Mouse (Mus musculus) neural tube, embryonic 13.5 days (tissue): ENCODE data around the gene Lmna. TPM values are rescaled to one million over a fixed set of nuclear protein-coding genes. Genes with fewer than 3 reads are reported as not detected.

Source experiments
- ATAC-seq: fragments of 200-750 bp; cut with Nextera tagmentation; 2 replicates; pipeline ENCODE4 v1.8.0; 2017; ENCODE audit warnings: low read depth, mild to moderate bottlenecking, moderate TSS enrichment, moderate library complexity
- H3K27ac ChIP-seq: fragments of 300-500 bp; sonication (generic); replicated peaks from 2 replicates; pipeline ENCODE4 v1.5.1; 2015; ENCODE audit warnings: moderate library complexity, mild to moderate bottlenecking, inconsistent platforms
- H3K27me3 ChIP-seq: fragments of 300-500 bp; sonication (generic); 2 replicates; pipeline ENCODE4 v1.6.1; 2015; ENCODE audit warnings: mild to moderate bottlenecking, inconsistent platforms
- H3K36me3 ChIP-seq: fragments of 300-500 bp; sonication (generic); 2 replicates; pipeline ENCODE4 v1.6.1; 2015; ENCODE audit warnings: mild to moderate bottlenecking, inconsistent platforms
- H3K4me1 ChIP-seq: fragments of 300-500 bp; sonication (generic); replicated peaks from 2 replicates; pipeline ENCODE4 v1.6.1; 2015; ENCODE audit warnings: inconsistent platforms
- H3K4me2 ChIP-seq: fragments of 300-500 bp; sonication (generic); 2 replicates; pipeline ENCODE4 v1.6.1; 2015; ENCODE audit warnings: inconsistent platforms, mild to moderate bottlenecking, moderate library complexity
- H3K4me3 ChIP-seq: fragments of 300-500 bp; sonication (generic); 2 replicates; pipeline ENCODE4 v1.5.1; 2015; ENCODE audit warnings: mild to moderate bottlenecking, inconsistent platforms
- H3K9ac ChIP-seq: fragments of 300-500 bp; sonication (generic); 2 replicates; pipeline ENCODE4 v1.6.1; 2015; ENCODE audit warnings: moderate library complexity, mild to moderate bottlenecking, inconsistent platforms
- H3K9me3 ChIP-seq: fragments of 300-500 bp; sonication (generic); 2 replicates; pipeline ENCODE4 v1.6.1; 2016; ENCODE audit warnings: inconsistent platforms
- WGBS: fragments of 180-500 bp; shearing (Covaris S2); methylation state at CpG from one replicate; pipeline ENCODE4 v1.1.7; 2015; 5-methylcytosine and 5-hydroxymethylcytosine counted together
- microRNA counts: library from miRNA; unstranded; fragments of <30 nt; microRNA quantifications from one replicate; lab custom pipeline; 2016
- microRNA-seq: library from miRNA; unstranded; fragments of <30 nt; microRNA quantifications from one replicate; pipeline ENCODE4, GENCODE M21; 2016
- polyA plus RNA-seq: library from polyadenylated mRNA; unstranded; fragments of >200 nt; fragmentation: Nextera tagmentation; extraction: Ambion mirVana; gene quantifications from 2 replicates; pipeline ENCODE4 v1.2.1, GENCODE M21; 2015

Lmna gene
- polyA plus RNA-seq, 1 experiment from 2014 or later, result 41.9 TPM

DNA sequence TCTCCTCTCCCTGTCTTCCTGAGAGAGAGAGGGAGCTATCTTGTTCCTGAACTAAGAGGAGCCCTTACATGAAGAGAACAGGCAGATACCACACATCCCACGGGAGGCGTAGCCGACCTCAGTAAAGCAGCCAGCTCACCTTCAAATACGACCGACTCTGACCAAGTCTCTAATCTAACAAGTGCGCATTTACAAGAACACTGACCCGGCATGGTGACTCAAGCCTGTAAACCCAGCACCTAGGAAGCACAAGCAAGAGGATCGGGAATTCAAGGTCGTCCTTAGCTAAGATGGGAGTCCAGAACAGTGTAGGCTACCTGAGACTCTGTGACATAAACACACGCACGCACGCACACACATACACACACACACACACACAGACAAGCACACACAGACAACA, 67.3 kb downstream of the Lmna start:
- no peak for ATAC-seq
- 86% methylated on average over 12 of the region's 12 CpGs for WGBS
- H3K9ac ChIP-seq, result no peak overlapping the region
- H3K27ac ChIP-seq, result no peak overlapping the region
- H3K36me3 ChIP-seq, result peaks cover 63% of the 10 kb centered on the region
- H3K4me1 ChIP-seq, result peaks cover 10% of the 10 kb centered on the region
- no peak overlapping the region for H3K4me2 ChIP-seq
- no peaks in the 10 kb centered on the region for H3K9me3 ChIP-seq
- no peak overlapping the region for H3K4me3 ChIP-seq
- peaks cover 9% of the 10 kb centered on the region; the same call in 1 of the 2 replicates for H3K27me3 ChIP-seq

DNA sequence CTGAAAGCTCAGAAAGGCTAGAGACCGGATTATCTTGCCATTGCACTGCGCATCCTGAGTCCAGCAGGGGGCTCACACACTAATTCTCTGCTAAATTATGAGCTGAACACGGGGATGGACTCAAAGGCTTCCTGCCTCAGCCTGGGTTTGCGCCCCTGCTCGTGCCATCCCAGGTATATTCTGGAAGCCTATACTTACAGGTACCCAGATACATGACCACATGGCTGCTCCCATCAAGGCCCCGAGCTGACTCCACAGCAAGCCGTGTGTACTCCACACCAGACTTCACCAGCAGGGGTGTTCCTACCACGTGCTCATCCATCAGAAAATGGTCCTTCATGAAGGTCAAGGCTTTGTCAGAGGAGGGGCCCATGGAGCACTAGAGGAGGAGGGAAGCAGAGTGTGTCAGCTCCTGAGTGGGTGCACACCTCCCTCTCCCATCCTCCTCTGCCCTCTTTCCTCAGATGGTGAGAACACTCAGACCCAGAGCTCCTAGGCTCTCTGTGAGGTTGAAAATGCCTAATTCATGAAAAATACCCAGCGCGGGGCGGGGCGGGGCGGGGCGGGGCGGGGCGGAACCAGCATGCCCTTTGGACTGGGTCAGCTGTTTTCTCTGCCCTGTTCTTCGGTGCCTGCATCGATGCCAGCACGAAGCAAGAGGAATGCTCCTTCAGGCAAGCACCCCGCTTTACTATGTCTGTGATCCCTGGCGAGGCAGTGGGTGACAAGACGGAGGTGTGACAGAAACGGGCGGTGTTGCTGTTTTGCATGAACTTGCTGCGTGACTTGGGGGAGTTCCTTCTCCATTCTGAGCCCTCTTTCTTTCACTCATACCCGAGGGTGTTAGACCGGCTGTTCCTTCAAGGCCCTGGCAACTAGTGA, 69.0 kb downstream of the Lmna start:
- Histone ChIP-seq H3K4me3 (no peak overlapping the region), H3K27me3 (peaks cover 9% of the 10 kb centered on the region; the same call in 1 of the 2 replicates), H3K36me3 (peaks cover 69% of the 10 kb centered on the region), H3K27ac (no peak overlapping the region), H3K4me1 (peaks cover 10% of the 10 kb centered on the region), H3K9me3 (no peaks in the 10 kb centered on the region), H3K4me2 (peak overlapping the region; percentile 31), H3K9ac (0 out of 2 replicates have a peak overlapping the region, but pooled peaks have one; percentile 1)
- WGBS, result 14% methylated on average over 27 of the region's 27 CpGs
- ATAC-seq, result 0 out of 2 replicates have a peak, but pooled peaks have one; percentile 9

DNA sequence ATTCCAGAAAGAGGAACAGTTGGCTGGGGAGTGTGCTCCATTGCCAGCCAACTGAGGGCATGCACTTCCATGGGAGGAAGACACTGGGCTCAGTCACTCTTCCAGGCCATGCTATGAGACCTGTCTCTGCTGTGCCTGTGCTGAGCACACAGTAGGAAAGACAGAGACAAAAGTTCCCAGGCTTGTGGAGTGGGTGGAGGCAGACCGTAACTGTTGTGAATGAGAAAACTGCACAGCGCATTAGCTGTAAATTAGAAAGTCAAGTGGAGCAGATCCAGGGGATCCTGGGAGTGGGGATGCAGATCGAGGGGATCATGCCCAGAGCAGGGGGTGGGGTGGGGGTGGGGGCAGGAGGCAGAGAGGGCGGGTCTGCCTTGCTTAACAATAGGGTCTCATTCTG, 70.2 kb downstream of the Lmna start:
- ATAC-seq, result no peak
- Histone ChIP-seq H3K9me3 (no peaks in the 10 kb centered on the region), H3K36me3 (peaks cover 68% of the 10 kb centered on the region), H3K9ac (no peak overlapping the region), H3K4me3 (no peak overlapping the region), H3K4me1 (peaks cover 10% of the 10 kb centered on the region), H3K4me2 (no peak overlapping the region), H3K27me3 (peaks cover 9% of the 10 kb centered on the region; the same call in 1 of the 2 replicates), H3K27ac (no peak overlapping the region)
- 42% methylated on average over 4 of the region's 4 CpGs for WGBS

DNA sequence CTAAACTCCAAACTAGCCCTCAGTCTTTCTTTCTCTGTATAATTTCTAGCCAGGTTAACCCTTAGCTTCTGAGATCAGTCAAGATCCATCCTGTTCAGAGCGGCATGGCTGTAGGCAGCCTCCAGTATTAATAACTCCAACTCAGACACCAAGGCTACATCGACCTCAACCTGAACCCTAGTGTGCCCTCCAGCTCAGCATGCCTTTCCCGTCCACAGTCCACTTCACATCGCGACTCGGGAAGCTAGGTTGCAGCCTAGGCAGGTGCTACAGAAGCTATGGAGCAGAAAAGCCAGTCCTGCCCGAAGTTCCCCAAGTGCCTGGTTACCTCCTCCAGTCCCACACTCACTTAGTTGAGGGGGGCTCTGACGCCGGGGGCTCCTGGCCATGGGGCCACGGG, 72.3 kb downstream of the Lmna start:
- peaks cover 10% of the 10 kb centered on the region for H3K4me1 ChIP-seq
- H3K4me3 ChIP-seq, result no peak overlapping the region
- peak overlapping the region; percentile 49 for H3K4me2 ChIP-seq
- WGBS, result 79% methylated on average over 10 of the region's 10 CpGs
- no peak for ATAC-seq
- H3K27ac ChIP-seq, result no peak overlapping the region
- H3K36me3 ChIP-seq, result peaks cover 57% of the 10 kb centered on the region
- peaks cover 7% of the 10 kb centered on the region; the same call in 1 of the 2 replicates for H3K27me3 ChIP-seq
- no peaks in the 10 kb centered on the region for H3K9me3 ChIP-seq
- H3K9ac ChIP-seq, result no peak overlapping the region

DNA sequence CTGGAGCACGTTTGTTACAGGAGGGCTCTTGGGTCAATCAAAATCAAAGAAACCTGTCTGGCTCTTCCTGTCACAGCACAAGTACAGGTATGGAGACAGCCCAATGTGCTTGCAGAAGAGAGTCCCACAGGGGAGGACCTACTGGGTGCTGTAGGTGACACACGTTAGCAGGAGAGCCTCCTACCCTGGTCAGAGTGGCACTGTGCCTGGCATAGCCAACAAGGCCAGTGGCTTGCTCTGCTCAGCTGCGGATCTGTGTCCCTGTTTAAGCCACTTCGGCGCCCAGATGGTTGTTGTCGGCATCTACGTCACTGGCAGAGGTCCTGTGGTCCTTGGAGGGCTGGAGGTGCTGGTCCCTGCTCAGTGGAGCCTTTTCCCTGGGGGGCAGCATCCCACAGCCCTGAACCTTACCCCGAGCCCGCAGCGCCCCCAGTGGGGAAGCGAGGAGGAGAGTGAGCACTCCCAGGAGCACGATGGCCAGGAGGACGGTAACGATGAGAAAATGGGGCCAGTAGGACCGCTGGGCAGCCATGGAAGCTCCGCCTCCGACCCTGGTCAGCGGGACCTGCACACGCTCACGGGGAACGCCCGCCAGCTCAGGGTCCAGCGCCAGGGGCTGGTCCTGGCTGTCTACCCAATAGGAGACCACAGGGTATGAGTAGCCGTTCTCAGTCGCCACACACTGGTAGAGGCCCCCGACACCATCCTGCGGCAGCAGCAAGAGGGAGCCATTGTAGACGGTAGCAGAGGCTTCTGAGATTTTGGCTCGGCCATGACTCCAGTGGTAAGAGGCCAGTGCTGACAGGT, 73.2 kb downstream of the Lmna start:
- 11% methylated on average over 29 of the region's 29 CpGs for WGBS

DNA sequence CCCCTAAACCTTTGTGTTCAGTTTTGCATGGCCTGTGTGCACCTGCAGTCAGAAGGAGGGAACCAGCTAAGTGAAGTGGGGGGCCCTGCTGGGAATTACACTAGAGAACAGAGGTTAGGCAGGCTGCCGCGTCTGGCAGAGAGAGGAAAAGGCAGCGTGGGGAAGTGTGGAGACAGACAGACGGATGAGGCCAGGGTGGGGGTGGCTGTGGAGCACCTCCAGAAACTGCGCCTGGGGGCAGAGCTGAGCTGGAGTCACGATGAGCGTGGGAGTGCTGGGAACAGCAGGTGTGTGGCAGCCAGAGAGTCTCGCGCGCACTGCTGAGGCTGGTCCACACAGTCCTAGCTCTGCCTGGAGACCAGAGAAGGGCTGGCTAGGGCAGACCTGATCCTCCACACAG, 74.2 kb downstream of the Lmna start:
- no peaks in the 10 kb centered on the region for H3K27me3 ChIP-seq
- WGBS, result 66% methylated on average over 10 of the region's 10 CpGs
- no peak for ATAC-seq
- peaks cover 4% of the 10 kb centered on the region for H3K4me1 ChIP-seq
- no peak overlapping the region for H3K4me3 ChIP-seq
- H3K4me2 ChIP-seq, result no peak overlapping the region
- H3K36me3 ChIP-seq, result peaks cover 55% of the 10 kb centered on the region
- H3K9ac ChIP-seq, result no peak overlapping the region
- no peak overlapping the region for H3K27ac ChIP-seq
- H3K9me3 ChIP-seq, result no peaks in the 10 kb centered on the region

More for the DNA sequence above, 73.2 kb downstream of the Lmna start:
- ATAC-seq, result peak; percentile 73
- Histone ChIP-seq H3K4me2 (peak overlapping the region; percentile 49), H3K27ac (no peak overlapping the region), H3K27me3 (0 out of 2 replicates have a peak, but pooled peaks cover 1% of the 10 kb centered on the region), H3K9ac (peak overlapping the region; percentile 23; the same call in 1 of the 2 replicates), H3K36me3 (peaks cover 57% of the 10 kb centered on the region), H3K4me1 (peaks cover 10% of the 10 kb centered on the region), H3K9me3 (no peaks in the 10 kb centered on the region), H3K4me3 (peak overlapping the region; percentile 22)

MicroRNA genes within 50 kb of the gene (microRNA counts, 519-probe panel; counts per million panel counts)
- not detected for microRNA mmu-miR-1905 (lab: Ali Mortazavi, UCI)

Small RNAs within 50 kb of the gene (microRNA-seq; reads per million reads assigned to microRNA genes)
- gene Mir1905 (not detected), gene Mir7011 (not detected)

Other genes starting within 250 kb of the Lmna start
- 0.23 and 0.33 TPM in 2 replicates for gene Gm38392, start 222.7 kb downstream of the Lmna start, polyA plus RNA-seq
- 8.5 and 12.5 TPM in 2 replicates for gene Tsacc, start 213.0 kb downstream of the Lmna start, polyA plus RNA-seq
- gene Cct3, start 212.8 kb downstream of the Lmna start, polyA plus RNA-seq, result 496 and 532 TPM in 2 replicates
- 99.6 and 112 TPM in 2 replicates for gene Glmp, start 184.9 kb downstream of the Lmna start, polyA plus RNA-seq
- 1.5 and 1.7 TPM in 2 replicates for gene Tmem79, start 173.8 kb downstream of the Lmna start, polyA plus RNA-seq
- gene Smg5, start 173.7 kb downstream of the Lmna start, polyA plus RNA-seq, result 57.2 and 66.1 TPM in 2 replicates
- gene Paqr6, start 145.4 kb downstream of the Lmna start, polyA plus RNA-seq, result 3.4 and 5.3 TPM in 2 replicates
- gene Bglap3, start 137.2 kb downstream of the Lmna start, polyA plus RNA-seq, result not detected in 2 replicates
- not detected in 2 replicates for gene Bglap2, start 131.3 kb downstream of the Lmna start, polyA plus RNA-seq
- not detected in 2 replicates for gene Bglap, start 125.5 kb downstream of the Lmna start, polyA plus RNA-seq
- gene Pmf1, start 99.6 kb downstream of the Lmna start, polyA plus RNA-seq, result 31.6 and 33.5 TPM in 2 replicates
- gene Slc25a44, start 84.8 kb downstream of the Lmna start, polyA plus RNA-seq, result 30.4 and 31.1 TPM in 2 replicates
- 19.7 and 21.8 TPM in 2 replicates for gene Sema4a, start 48.8 kb downstream of the Lmna start, polyA plus RNA-seq
- gene Mex3a, start 22.4 kb upstream of the Lmna start, polyA plus RNA-seq, result 32.5 and 33.7 TPM in 2 replicates
- gene Rab25, start 38.3 kb upstream of the Lmna start, polyA plus RNA-seq, result not detected in 2 replicates
- 161 and 170 TPM in 2 replicates for gene Lamtor2, start 43.1 kb upstream of the Lmna start, polyA plus RNA-seq
- gene Ubqln4, start 43.8 kb upstream of the Lmna start, polyA plus RNA-seq, result 38.4 and 40.6 TPM in 2 replicates
- gene Ssr2, start 65.9 kb upstream of the Lmna start, polyA plus RNA-seq, result 157 and 164 TPM in 2 replicates
- 146 and 157 TPM in 2 replicates for gene Arhgef2, start 96.0 kb upstream of the Lmna start, polyA plus RNA-seq
- gene Rxfp4, start 143.2 kb upstream of the Lmna start, polyA plus RNA-seq, result not detected in 2 replicates
- 95.0 and 104 TPM in 2 replicates for gene Khdc4, start 175.8 kb upstream of the Lmna start, polyA plus RNA-seq
- gene Rit1, start 206.9 kb upstream of the Lmna start, polyA plus RNA-seq, result 60.7 and 65.0 TPM in 2 replicates